Mouse (Mus musculus): Measurements from ENCODE around the gene Hist1h3a. TPM values are rescaled to one million over a fixed set of nuclear protein-coding genes. Genes with fewer than 3 reads are reported as not detected.
A peak's percentile ranks its signal among the peaks of the same experiment; 100 is the strongest.

Hist1h3a gene
- polyA plus RNA-seq, 1 experiment: 0.43 TPM

DNA sequence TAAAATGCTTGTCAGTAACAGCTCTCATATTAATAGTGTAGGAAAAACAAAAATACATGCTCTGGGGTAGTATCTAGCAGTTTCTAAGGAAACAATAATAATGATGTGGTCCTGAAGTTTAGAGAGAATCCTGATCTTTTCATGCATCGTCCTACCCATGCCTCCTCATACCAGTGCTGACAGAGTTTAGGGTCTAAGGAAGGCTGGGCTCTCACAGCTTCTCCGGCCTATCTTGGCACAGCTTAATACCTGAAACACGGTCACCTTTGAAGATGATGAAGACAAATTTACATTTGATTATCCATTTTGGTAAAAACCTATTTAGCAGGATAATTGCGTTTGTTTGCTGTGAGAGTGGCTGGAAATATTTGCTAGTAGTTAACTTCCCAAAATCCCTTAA lies 18.2 kb downstream of the Hist1h3a start:
- Histone ChIP-seq H3K27me3 (ENCODE audit: control insufficient read depth, insufficient read depth, low read length) (no peaks in the 10 kb centered on the region), H3K4me1 (ENCODE audit: control insufficient read depth, insufficient read depth, low read length) (no peaks in the 10 kb centered on the region), H3K27ac (ENCODE audit: insufficient read depth, low read length) (no peak overlapping the region), H3K4me3 (replicated peaks; ENCODE audit: insufficient read depth, low read depth, low read length) (no peak overlapping the region)
- no peak for DNase-seq
- WGBS: 32% methylated on average over 4 of the region's 4 CpGs
- no peak for TF ChIP-seq CTCF (IDR thresholded peaks at IDR 0.05; ENCODE audit: borderline replicate concordance, insufficient read depth, low read depth, low read length)
- no peak for TF ChIP-seq POLR2A (IDR thresholded peaks at IDR 0.05; ENCODE audit: borderline replicate concordance, insufficient read depth, low read length)

DNA sequence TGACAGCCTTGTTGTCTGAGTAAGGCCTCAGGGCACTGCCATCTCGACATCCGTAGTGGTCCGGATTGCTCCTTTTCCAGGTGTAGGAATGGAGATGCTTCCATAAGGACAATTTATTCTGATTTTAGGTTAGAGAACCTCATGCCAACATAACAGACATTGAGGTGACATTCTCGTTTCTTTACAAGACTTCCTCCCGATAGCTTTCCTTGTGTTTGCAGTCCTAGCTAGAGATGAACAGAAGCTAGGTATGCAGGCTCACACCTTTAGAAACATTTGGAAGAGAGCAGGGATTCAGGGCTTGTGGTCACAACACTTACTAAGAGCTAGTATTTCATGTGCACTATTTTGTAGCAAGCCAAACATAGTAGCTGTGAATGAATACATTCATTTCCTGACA lies 19.0 kb downstream of the Hist1h3a start:
- no peak for TF ChIP-seq POLR2A (IDR thresholded peaks at IDR 0.05; ENCODE audit: borderline replicate concordance, insufficient read depth, low read length)
- no peak overlapping the region for H3K27ac ChIP-seq (ENCODE audit: insufficient read depth, low read length)
- H3K4me1 ChIP-seq (ENCODE audit: control insufficient read depth, insufficient read depth, low read length): no peaks in the 10 kb centered on the region
- DNase-seq: no peak
- WGBS: 83% methylated on average over 5 of the region's 5 CpGs
- H3K4me3 ChIP-seq (replicated peaks; ENCODE audit: insufficient read depth, low read depth, low read length): no peak overlapping the region
- H3K27me3 ChIP-seq (ENCODE audit: control insufficient read depth, insufficient read depth, low read length): no peaks in the 10 kb centered on the region

DNA sequence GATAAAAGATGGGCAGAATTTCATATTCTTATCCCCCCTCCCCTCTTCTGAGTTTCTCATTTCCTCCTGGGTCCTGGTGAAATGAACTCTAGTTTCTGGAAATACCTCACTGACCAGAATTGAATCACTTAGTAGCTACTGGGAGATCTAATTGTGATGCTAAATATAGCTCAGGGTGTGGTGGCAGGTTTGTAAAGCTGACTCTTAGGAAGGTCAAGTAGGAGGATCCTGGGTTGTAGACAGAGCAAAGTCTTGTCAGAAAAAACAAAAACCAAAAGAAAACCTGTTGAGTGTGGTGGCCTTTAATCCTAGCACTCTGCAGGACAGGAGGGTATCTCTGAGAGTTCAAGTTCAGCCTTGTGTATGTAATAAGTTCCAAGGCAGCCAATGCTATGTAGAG lies 20.2 kb downstream of the Hist1h3a start:
- no peak overlapping the region for H3K27ac ChIP-seq (ENCODE audit: insufficient read depth, low read length)
- H3K4me3 ChIP-seq (replicated peaks; ENCODE audit: insufficient read depth, low read depth, low read length): no peak overlapping the region
- TF ChIP-seq CTCF (IDR thresholded peaks at IDR 0.05; ENCODE audit: borderline replicate concordance, insufficient read depth, low read depth, low read length) (no peak), POLR2A (IDR thresholded peaks at IDR 0.05; ENCODE audit: borderline replicate concordance, insufficient read depth, low read length) (no peak)
- no peak for DNase-seq
- no peaks in the 10 kb centered on the region for H3K27me3 ChIP-seq (ENCODE audit: control insufficient read depth, insufficient read depth, low read length)
- H3K4me1 ChIP-seq (ENCODE audit: control insufficient read depth, insufficient read depth, low read length): no peaks in the 10 kb centered on the region

DNA sequence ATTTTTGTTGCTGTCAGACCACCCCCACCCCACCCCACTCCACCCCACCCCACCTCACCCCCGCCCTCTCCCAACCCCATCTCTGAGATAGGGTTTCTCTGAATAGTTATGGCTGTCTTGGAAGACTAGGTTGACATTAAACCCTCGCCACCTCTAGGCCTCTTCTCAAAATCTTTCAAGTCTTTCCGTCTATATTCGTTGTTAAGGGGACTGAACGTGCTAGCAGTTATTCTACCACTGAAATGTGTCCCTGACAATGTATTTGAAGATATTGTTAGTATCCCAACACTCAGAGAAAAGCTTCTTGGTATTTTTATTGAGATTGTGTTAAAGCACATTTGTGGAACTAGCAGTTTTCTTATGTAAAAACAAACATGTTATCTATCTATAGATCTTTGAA lies 21.3 kb downstream of the Hist1h3a start:
- Histone ChIP-seq H3K4me1 (ENCODE audit: control insufficient read depth, insufficient read depth, low read length) (no peaks in the 10 kb centered on the region), H3K4me3 (replicated peaks; ENCODE audit: insufficient read depth, low read depth, low read length) (no peak overlapping the region), H3K27ac (ENCODE audit: insufficient read depth, low read length) (no peak overlapping the region), H3K27me3 (ENCODE audit: control insufficient read depth, insufficient read depth, low read length) (no peaks in the 10 kb centered on the region)
- 74% methylated on average over 5 of the region's 5 CpGs for WGBS
- no peak for TF ChIP-seq POLR2A (IDR thresholded peaks at IDR 0.05; ENCODE audit: borderline replicate concordance, insufficient read depth, low read length)
- no peak for TF ChIP-seq CTCF (IDR thresholded peaks at IDR 0.05; ENCODE audit: borderline replicate concordance, insufficient read depth, low read depth, low read length)
- no peak for DNase-seq

DNA sequence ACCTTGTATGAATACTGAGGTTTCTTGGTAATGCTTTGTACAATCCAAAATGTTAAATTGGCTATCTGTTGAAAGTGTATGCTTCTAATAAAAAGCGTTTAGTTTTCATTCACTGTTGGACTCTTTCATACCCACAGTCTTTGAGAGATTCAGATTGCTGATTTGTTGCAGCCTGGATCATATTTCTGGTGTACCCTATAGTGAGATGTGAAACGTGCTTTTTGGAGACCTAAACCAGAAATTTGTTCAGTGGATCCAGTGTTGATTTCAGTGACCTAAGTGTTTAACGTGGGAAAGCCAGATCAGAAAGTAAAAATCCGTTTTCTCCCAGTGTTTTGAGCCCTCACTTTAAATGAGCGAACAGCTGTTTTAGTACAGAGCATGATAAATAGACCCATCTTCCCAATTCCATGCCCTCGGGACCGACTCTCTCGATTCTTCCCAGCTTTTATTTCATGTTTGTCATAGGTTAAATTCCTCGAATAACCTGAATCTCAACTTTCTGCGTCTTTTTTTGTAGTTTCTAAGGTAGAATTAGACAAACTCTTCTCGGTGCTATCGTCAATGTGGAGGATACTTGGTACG lies 21.8 kb downstream of the Hist1h3a start:
- TF ChIP-seq POLR2A (IDR thresholded peaks at IDR 0.05; ENCODE audit: borderline replicate concordance, insufficient read depth, low read length) (no peak), CTCF (IDR thresholded peaks at IDR 0.05; ENCODE audit: borderline replicate concordance, insufficient read depth, low read depth, low read length) (no peak)
- Histone ChIP-seq H3K27me3 (ENCODE audit: control insufficient read depth, insufficient read depth, low read length) (no peaks in the 10 kb centered on the region), H3K4me3 (replicated peaks; ENCODE audit: insufficient read depth, low read depth, low read length) (peak overlapping the region; percentile 88), H3K27ac (ENCODE audit: insufficient read depth, low read length) (peak overlapping the region; percentile 34; the same call in 1 of the 2 replicates), H3K4me1 (ENCODE audit: control insufficient read depth, insufficient read depth, low read length) (no peaks in the 10 kb centered on the region)
- DNase-seq: no peak
- 36% methylated on average over 13 of the region's 13 CpGs for WGBS

DNA sequence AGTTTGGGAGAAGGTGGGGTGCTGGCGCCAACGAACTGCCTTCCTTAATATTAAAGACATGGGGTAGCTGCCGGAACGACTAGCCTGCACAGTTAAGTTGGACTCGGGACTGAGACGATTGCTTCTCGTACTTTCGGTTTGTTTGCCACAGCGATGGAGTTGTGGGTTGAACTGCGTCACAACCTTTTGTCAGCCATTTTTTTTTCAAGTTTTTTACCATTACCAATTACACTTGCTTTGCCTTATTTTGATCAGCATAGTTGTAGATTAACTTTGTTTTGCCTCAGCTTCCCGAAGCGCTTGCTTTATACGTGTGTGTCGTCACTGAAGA lies 22.3 kb downstream of the Hist1h3a start:
- no peak for DNase-seq
- peak overlapping the region; percentile 88 for H3K4me3 ChIP-seq (replicated peaks; ENCODE audit: insufficient read depth, low read depth, low read length)
- H3K27ac ChIP-seq (ENCODE audit: insufficient read depth, low read length): peak overlapping the region; percentile 34; the same call in 1 of the 2 replicates
- TF ChIP-seq CTCF (IDR thresholded peaks at IDR 0.05; ENCODE audit: borderline replicate concordance, insufficient read depth, low read depth, low read length) (no peak), POLR2A (IDR thresholded peaks at IDR 0.05; ENCODE audit: borderline replicate concordance, insufficient read depth, low read length) (peak; percentile 6; the same call in 1 of the 2 replicates)
- no peaks in the 10 kb centered on the region for H3K4me1 ChIP-seq (ENCODE audit: control insufficient read depth, insufficient read depth, low read length)
- WGBS: under 1% methylated on average over 14 of the region's 14 CpGs
- no peaks in the 10 kb centered on the region for H3K27me3 ChIP-seq (ENCODE audit: control insufficient read depth, insufficient read depth, low read length)

DNA sequence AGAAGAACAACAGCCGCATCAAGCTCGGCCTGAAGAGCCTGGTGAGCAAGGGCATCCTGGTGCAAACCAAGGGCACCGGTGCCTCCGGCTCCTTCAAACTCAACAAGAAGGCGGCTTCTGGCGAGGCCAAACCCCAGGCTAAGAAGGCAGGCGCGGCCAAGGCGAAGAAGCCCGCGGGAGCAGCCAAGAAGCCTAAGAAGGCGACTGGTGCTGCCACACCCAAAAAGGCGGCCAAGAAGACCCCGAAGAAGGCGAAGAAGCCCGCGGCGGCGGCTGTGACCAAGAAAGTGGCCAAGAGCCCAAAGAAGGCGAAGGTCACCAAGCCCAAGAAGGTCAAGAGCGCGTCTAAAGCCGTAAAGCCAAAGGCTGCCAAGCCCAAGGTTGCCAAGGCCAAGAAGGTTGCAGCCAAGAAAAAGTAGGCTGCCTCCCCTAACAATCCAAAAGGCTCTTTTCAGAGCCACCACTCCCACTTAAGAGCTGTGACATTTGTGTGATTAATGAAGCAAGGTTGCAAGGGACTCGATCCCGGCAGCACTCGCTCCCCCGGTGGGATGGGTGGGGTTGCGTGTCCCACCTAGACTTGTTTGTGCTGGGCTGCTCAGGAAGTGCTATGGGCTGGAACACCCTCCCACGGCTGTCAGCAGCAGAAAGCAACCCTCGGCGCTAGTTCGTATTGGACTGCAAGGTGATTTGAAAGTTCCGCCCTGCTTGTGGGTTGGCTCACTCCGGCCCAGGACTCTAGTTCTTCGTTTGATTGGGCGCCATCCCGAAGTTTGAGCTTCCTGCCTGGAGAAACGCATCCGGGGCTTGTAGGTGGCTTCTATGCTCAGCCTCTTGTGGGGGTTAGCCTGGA lies 22.9 kb downstream of the Hist1h3a start:
- TF ChIP-seq POLR2A (IDR thresholded peaks at IDR 0.05; ENCODE audit: borderline replicate concordance, insufficient read depth, low read length) (peak; percentile 22; the same call in 1 of the 2 replicates), CTCF (IDR thresholded peaks at IDR 0.05; ENCODE audit: borderline replicate concordance, insufficient read depth, low read depth, low read length) (no peak)
- Histone ChIP-seq H3K27ac (ENCODE audit: insufficient read depth, low read length) (peak overlapping the region; percentile 45; the same call in 1 of the 2 replicates), H3K27me3 (ENCODE audit: control insufficient read depth, insufficient read depth, low read length) (no peaks in the 10 kb centered on the region), H3K4me1 (ENCODE audit: control insufficient read depth, insufficient read depth, low read length) (no peaks in the 10 kb centered on the region), H3K4me3 (replicated peaks; ENCODE audit: insufficient read depth, low read depth, low read length) (peak overlapping the region; percentile 88)
- under 1% methylated on average over 39 of the region's 39 CpGs for WGBS
- DNase-seq: peak; percentile 87 to 92

DNA sequence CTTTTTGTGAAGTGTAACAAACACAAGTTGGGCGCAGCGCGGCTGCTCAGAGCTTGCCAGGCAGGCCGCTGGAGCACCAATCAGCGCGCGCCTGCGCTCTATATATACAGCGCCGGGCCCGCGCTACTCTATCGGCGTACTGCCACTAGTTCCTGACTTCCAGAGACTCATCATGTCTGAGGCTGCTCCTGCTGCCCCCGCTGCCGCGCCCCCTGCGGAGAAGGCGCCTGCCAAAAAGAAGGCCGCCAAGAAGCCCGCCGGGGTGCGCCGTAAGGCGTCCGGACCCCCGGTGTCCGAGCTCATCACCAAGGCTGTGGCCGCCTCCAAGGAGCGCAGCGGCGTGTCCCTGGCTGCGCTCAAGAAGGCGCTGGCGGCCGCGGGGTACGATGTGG lies 23.5 kb downstream of the Hist1h3a start, which contains the start of gene Hist1h1c:
Hist1h1c (plus strand) TSS at position 132 of the 392 bp plus-strand sequence.
- TF ChIP-seq CTCF (IDR thresholded peaks at IDR 0.05; ENCODE audit: borderline replicate concordance, insufficient read depth, low read depth, low read length) (no peak), POLR2A (IDR thresholded peaks at IDR 0.05; ENCODE audit: borderline replicate concordance, insufficient read depth, low read length) (peak; percentile 51; the same call in 1 of the 2 replicates)
- no peaks in the 10 kb centered on the region for H3K27me3 ChIP-seq (ENCODE audit: control insufficient read depth, insufficient read depth, low read length)
- WGBS: under 1% methylated on average over 38 of the region's 38 CpGs
- DNase-seq: peak; percentile 78 to 80
- H3K27ac ChIP-seq (ENCODE audit: insufficient read depth, low read length): peak within 1 kb of the TSS; percentile 45; the same call in 1 of the 2 replicates
- H3K4me3 ChIP-seq (replicated peaks; ENCODE audit: insufficient read depth, low read depth, low read length): peak within 1 kb of the TSS; percentile 49
- H3K4me1 ChIP-seq (ENCODE audit: control insufficient read depth, insufficient read depth, low read length): no peaks in the 10 kb centered on the region
